Mouse (Mus musculus) heart, adult 2 months (tissue): ENCODE data around the gene Fgd5.

Experiments used
- CTCF ChIP-seq: fragments of 200-600 bp; IDR thresholded peaks from 2 replicates; pipeline ENCODE4 v1.8.1; 2022; ENCODE audit warnings: antibody characterized with exemption, mild to moderate bottlenecking, moderate library complexity
- EP300 ChIP-seq: fragments of 200-500 bp; IDR thresholded peaks from 2 replicates; pipeline ENCODE4 v1.6.1; 2011; ENCODE audit warnings: low read depth, low read length, control low read depth; ENCODE audit not compliant: insufficient read depth

DNA sequence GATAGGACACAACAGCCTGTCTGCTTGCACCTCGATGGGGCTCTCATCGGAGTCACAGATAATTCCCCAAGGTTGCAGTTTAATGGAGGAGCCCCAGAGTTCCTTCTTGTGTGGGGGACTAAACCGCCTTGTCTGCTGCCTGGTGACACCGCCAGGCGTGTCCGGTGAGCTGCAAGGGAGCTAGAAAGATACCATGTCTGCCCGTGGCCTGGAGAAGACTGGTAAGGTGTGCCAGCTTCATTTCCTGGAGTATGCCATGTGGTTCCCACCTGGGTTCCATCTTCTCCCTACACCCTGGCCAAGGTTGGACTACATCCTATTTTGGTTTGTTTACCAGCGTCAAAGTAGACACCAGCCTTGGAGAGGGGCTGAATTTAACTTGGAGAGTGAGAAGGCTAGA lies 11.4 kb downstream of the Fgd5 start:
- TF ChIP-seq CTCF (no peak), EP300 (no peak)
